Mouse (Mus musculus) right cerebral cortex, postnatal 4 days (tissue): ENCODE measurements around the gene Nob1.

Experiments used
- DNase-seq: peaks from one replicate; pipeline ENCODE4 v3.0.0-alpha.2; 2022

The Nob1 gene

DNA sequence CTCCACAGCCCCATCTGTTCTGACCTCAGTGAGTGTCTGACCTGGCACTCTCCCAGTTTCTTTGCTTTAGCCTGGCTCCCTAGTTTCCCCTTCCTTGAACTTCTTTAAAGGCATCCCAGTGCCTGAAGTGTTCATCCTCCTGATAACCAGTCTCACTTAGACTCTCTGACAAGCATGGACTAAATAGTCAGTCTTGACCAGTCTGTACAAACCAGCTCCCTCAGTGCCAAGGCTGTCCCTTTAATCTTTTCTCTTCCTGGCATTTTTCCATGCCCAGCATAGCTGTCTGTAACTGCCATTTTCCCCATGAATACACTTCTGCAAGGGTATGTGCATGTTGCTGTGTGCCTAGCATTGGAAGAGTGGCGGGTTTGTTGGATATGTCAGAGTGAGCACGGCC is 39.8 kb downstream of the Nob1 start:
- no peak for DNase-seq

DNA sequence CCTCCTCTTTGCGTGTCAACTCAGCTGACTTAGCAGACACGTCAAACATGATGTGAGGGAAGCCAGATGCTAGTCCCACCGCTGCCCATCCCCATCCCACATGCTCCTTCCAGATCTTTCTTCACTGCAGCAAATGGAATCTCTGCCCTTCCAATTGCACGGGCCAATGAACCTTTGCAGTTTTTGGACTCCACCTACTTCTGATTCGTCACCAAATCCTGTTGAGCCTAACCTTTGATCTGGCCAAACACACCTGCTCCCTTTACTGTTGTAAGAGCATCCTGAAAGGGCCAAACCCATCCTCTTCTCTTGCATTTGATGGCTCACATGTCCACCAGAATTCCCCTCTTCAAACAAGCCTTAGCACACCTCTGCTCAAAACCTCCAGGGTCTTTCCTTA is 40.2 kb downstream of the Nob1 start:
- DNase-seq: no peak

DNA sequence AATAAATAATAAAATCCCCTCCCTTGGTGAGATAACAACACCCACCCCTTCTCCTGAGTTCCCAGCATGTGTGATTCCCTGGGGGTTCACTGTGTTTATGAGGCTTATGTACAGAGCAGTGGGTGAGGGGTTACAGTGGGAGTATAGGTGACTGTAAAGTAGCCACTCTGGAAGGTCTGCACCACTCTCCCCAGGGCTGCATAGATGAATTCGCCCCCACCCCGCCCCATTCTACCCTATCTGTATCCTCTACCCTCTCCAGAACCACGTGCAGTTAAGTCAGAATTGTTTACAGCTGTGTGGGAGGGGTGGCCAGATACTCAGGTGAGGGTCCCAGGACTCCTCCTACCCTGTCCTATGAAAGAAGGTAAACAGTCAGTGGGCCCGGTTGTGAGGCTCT is 42.0 kb downstream of the Nob1 start:
- no peak for DNase-seq

- no peak for DNase-seq
Measured at GRCm38 (mm10) chr8:107381666-107382065, 43.2 kb downstream of the Nob1 start.

- DNase-seq: no peak
Measured at GRCm38 (mm10) chr8:107380734-107381133, 44.1 kb downstream of the Nob1 start.

GRCm38 (mm10) chr8:107377346-107377745 is 47.5 kb downstream of the Nob1 start:
- DNase-seq: no peak

DNA sequence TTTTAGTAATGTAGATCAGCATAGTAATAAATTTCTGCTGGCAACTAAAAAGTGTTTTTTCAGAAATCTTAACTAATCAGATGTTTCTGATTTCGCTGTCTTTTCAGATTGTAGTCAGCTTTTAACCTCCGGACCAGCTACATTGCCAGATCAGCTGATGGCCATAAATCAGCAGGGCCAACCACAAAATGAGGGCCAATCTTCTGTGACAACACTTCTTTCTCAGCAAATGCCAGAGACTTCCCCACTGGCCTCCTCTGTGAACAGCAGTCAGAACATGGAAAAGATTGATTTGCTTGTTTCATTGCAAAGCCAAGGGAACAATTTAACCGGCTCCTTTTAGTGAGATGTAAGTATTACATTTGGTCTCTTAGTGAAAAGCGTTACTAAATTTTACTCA is 54.5 kb downstream of the Nob1 start:
- no peak for DNase-seq
